Mouse (Mus musculus): Measurements from ENCODE around the gene Aph1b. TPM values are rescaled to one million over a fixed set of nuclear protein-coding genes. Genes with fewer than 3 reads are reported as not detected.

Aph1b gene
- total RNA-seq (2014; rRNA removed): 2.9 and 5.0 TPM in 2 replicates
- 1.0 and 1.2 TPM in 2 replicates for polyA plus RNA-seq (2012; rRNA removed)

GRCm38 (mm10) chr9:66795464-66796324, at the start of gene Aph1b:
Gene Aph1b, minus strand, starts transcription at chr9:66795490.
- WGBS: under 1% methylated on average over 42 of the region's 42 CpGs
- Histone ChIP-seq H3K9ac (ENCODE audit: low read depth, low read length) (peak within 1 kb of the TSS; percentile 51), H3K4me1 (ENCODE audit: control insufficient read depth, insufficient read depth, low read length) (peaks cover 4% of the 10 kb centered on the region), H3K27ac (replicated peaks; ENCODE audit: insufficient read depth, low read depth, low read length) (peak within 1 kb of the TSS; percentile 67), H3K36me3 (ENCODE audit: control insufficient read depth, insufficient read depth, low read length) (no peaks in the 10 kb centered on the region), H3K27me3 (ENCODE audit: control insufficient read depth, insufficient read depth, low read length) (no peaks in the 10 kb centered on the region), H3K4me3 (ENCODE audit: insufficient read depth, low read depth, low read length) (peak within 1 kb of the TSS; percentile 58), H3K79me2 (ENCODE audit: control insufficient read depth, insufficient read depth, low read length) (no peaks in the 10 kb centered on the region)
- peak; percentile 98 for DNase-seq (ENCODE audit: extremely low read depth, low read depth, low spot score)
- TF ChIP-seq POLR2A (IDR thresholded peaks at IDR 0.05; ENCODE audit: extremely low read depth, insufficient read depth, low read length): peak; percentile 16; the same call in 1 of the 2 replicates
- no peak for TF ChIP-seq CTCF (IDR thresholded peaks at IDR 0.05; ENCODE audit: low read depth, low read length)

- WGBS: under 1% methylated on average over 24 of the region's 24 CpGs
- no peaks in the 10 kb centered on the region for H3K27me3 ChIP-seq (ENCODE audit: control insufficient read depth, insufficient read depth, low read length)
- no peaks in the 10 kb centered on the region for H3K36me3 ChIP-seq (ENCODE audit: control insufficient read depth, insufficient read depth, low read length)
- peak overlapping the region; percentile 61 for H3K9ac ChIP-seq (ENCODE audit: low read depth, low read length)
- no peak for DNase-seq (ENCODE audit: extremely low read depth, low read depth, low spot score)
- no peaks in the 10 kb centered on the region; the same call in 1 of the 2 replicates for H3K4me1 ChIP-seq (ENCODE audit: control insufficient read depth, insufficient read depth, low read length)
- no peak overlapping the region for H3K27ac ChIP-seq (replicated peaks; ENCODE audit: insufficient read depth, low read depth, low read length)
- no peak for TF ChIP-seq POLR2A (IDR thresholded peaks at IDR 0.05; ENCODE audit: extremely low read depth, insufficient read depth, low read length)
- no peaks in the 10 kb centered on the region for H3K79me2 ChIP-seq (ENCODE audit: control insufficient read depth, insufficient read depth, low read length)
- peak overlapping the region; percentile 55 for H3K4me3 ChIP-seq (ENCODE audit: insufficient read depth, low read depth, low read length)
These were observed 39.8 kb upstream of the Aph1b start for GRCm38 (mm10) chr9:66835097-66835480.

GRCm38 (mm10) chr9:66834318-66835096, 39.2 kb upstream of the Aph1b start, which contains the start of gene Aph1c:
Gene Aph1c, minus strand, starts transcription at chr9:66834726.
- Histone ChIP-seq H3K9ac (ENCODE audit: low read depth, low read length) (peak within 1 kb of the TSS; percentile 61), H3K4me3 (ENCODE audit: insufficient read depth, low read depth, low read length) (peak within 1 kb of the TSS; percentile 72), H3K27ac (replicated peaks; ENCODE audit: insufficient read depth, low read depth, low read length) (no peak within 1 kb of the TSS), H3K27me3 (ENCODE audit: control insufficient read depth, insufficient read depth, low read length) (no peaks in the 10 kb centered on the region), H3K79me2 (ENCODE audit: control insufficient read depth, insufficient read depth, low read length) (no peaks in the 10 kb centered on the region), H3K36me3 (ENCODE audit: control insufficient read depth, insufficient read depth, low read length) (no peaks in the 10 kb centered on the region), H3K4me1 (ENCODE audit: control insufficient read depth, insufficient read depth, low read length) (no peaks in the 10 kb centered on the region; the same call in 1 of the 2 replicates)
- WGBS: 1% methylated on average over 58 of the region's 58 CpGs
- DNase-seq (ENCODE audit: extremely low read depth, low read depth, low spot score): peak; percentile 95
- TF ChIP-seq CTCF (IDR thresholded peaks at IDR 0.05; ENCODE audit: low read depth, low read length) (no peak), POLR2A (IDR thresholded peaks at IDR 0.05; ENCODE audit: extremely low read depth, insufficient read depth, low read length) (peak; percentile 71)

- Histone ChIP-seq H3K79me2 (ENCODE audit: control insufficient read depth, insufficient read depth, low read length) (no peaks in the 10 kb centered on the region), H3K27me3 (ENCODE audit: control insufficient read depth, insufficient read depth, low read length) (no peaks in the 10 kb centered on the region), H3K36me3 (ENCODE audit: control insufficient read depth, insufficient read depth, low read length) (no peaks in the 10 kb centered on the region), H3K4me3 (ENCODE audit: insufficient read depth, low read depth, low read length) (no peak overlapping the region), H3K9ac (ENCODE audit: low read depth, low read length) (no peak overlapping the region), H3K27ac (replicated peaks; ENCODE audit: insufficient read depth, low read depth, low read length) (no peak overlapping the region), H3K4me1 (ENCODE audit: control insufficient read depth, insufficient read depth, low read length) (no peaks in the 10 kb centered on the region; the same call in 1 of the 2 replicates)
- TF ChIP-seq POLR2A (IDR thresholded peaks at IDR 0.05; ENCODE audit: extremely low read depth, insufficient read depth, low read length) (no peak), CTCF (IDR thresholded peaks at IDR 0.05; ENCODE audit: low read depth, low read length) (no peak)
- DNase-seq (ENCODE audit: extremely low read depth, low read depth, low spot score): peak; percentile 12
- 23% methylated on average over 7 of the region's 7 CpGs for WGBS
These were observed 38.6 kb upstream of the Aph1b start for GRCm38 (mm10) chr9:66833851-66834250.

- Histone ChIP-seq H3K79me2 (ENCODE audit: control insufficient read depth, insufficient read depth, low read length) (no peaks in the 10 kb centered on the region), H3K36me3 (ENCODE audit: control insufficient read depth, insufficient read depth, low read length) (no peaks in the 10 kb centered on the region), H3K27ac (replicated peaks; ENCODE audit: insufficient read depth, low read depth, low read length) (no peak overlapping the region), H3K4me1 (ENCODE audit: control insufficient read depth, insufficient read depth, low read length) (no peaks in the 10 kb centered on the region; the same call in 1 of the 2 replicates), H3K4me3 (ENCODE audit: insufficient read depth, low read depth, low read length) (no peak overlapping the region), H3K27me3 (ENCODE audit: control insufficient read depth, insufficient read depth, low read length) (no peaks in the 10 kb centered on the region), H3K9ac (ENCODE audit: low read depth, low read length) (no peak overlapping the region)
- TF ChIP-seq CTCF (IDR thresholded peaks at IDR 0.05; ENCODE audit: low read depth, low read length): no peak
- no peak for TF ChIP-seq POLR2A (IDR thresholded peaks at IDR 0.05; ENCODE audit: extremely low read depth, insufficient read depth, low read length)
- WGBS: 74% methylated on average over 4 of the region's 4 CpGs
- peak; percentile 41 for DNase-seq (ENCODE audit: extremely low read depth, low read depth, low spot score)
These were observed 37.1 kb upstream of the Aph1b start for GRCm38 (mm10) chr9:66832366-66832908.

All from liver, adult 2 months (tissue).